Comparison of ENCODE assay signal across 9 mouse cellular contexts in the genomic region with DNA sequence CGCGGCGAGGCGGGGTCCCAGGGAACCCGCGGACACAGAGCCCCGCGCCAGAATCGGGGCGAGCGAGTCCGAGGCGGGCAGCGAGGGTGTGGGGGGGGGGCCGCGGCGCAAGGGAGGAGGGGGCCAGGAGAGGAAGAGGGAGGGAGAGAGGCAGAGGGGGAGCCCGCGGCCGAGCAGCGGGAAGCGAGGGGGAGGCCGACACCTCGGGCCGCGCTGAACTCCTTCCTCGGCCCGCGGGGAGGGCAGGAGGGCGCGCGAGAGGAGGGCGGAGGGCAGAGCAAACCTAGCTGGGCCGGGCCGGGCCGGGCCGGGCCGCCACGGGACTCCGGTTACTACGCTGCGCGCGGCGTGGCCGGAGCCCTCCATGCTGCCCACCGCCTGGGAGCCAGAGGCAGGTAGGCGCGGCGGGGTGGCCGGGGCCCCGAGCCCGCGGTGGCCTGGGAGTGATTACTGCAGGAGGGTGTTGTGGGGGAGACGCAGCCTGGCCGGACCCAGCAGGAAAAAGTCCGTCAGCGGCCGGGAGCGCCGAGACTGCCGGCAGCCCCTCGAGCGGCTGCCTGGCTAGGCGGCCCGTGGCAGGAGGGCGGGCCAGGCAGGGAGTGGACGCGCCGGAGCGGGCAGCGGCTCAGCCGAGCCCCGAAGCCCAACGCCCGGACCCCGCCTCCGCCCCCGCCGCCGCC. TPM values are rescaled to one million over a fixed set of nuclear protein-coding genes. Genes with fewer than 3 reads are reported as not detected.
DNase-seq lines count a peak whose midpoint lies in the region; ATAC-seq and TF ChIP-seq lines count a peak whose summit lies in the region.
"Had no signal": no experiment of that assay in that cellular context is flagged by ENCODE, and none has a peak within 500 bp of the region (broad histone marks: within the 10 kb centered on the region; RNA-seq: fewer than 3 reads in every experiment).

No protein-coding gene starts in this region.

- H3K9me3 ChIP-seq in hindbrain, embryonic 12.5 days (replicated peaks) = no peaks in the 10 kb centered on the region
- no peaks in the 10 kb centered on the region for H3K9me3 ChIP-seq in liver, embryonic 13.5 days (replicated peaks)

- peak; percentile 24 for ATAC-seq in hindbrain, embryonic 12.5 days (ENCODE audit: low FRiP score)
- 0 out of 2 replicates have a peak, but pooled peaks have one; percentile 6 for ATAC-seq in liver, embryonic 13.5 days (ENCODE audit: low read depth)
- no peak for ATAC-seq in monocyte, adult 5-6 weeks (replicated peaks; ENCODE audit: insufficient number of reproducible peaks, low FRiP score, low TSS enrichment, poor library complexity, severe bottlenecking)

- 0 out of 2 replicates have a peak overlapping the region, but pooled peaks have one; percentile 40 for H3K27ac ChIP-seq in hindbrain, embryonic 12.5 days
- H3K27ac ChIP-seq in liver, embryonic 13.5 days = peak overlapping the region; percentile 43
- H3K27ac ChIP-seq in olfactory bulb, adult 2 months (ENCODE audit: insufficient read depth, low read depth, low read length) = no peak overlapping the region

- DNase-seq in lung, adult 18-20 months = peak; percentile 37 to 47
- no peak for DNase-seq in lung, postnatal 14 days
- DNase-seq in embryo, embryonic 11 days = peak; percentile 67
- DNase-seq in liver, embryonic 13.5 days = no peak
- no peak for DNase-seq in gastrocnemius, adult 18-20 months (ENCODE audit: low spot score)

- H3K4me1 ChIP-seq in hindbrain, embryonic 12.5 days = peaks cover 46% of the 10 kb centered on the region
- peaks cover 54% of the 10 kb centered on the region for H3K4me1 ChIP-seq in liver, embryonic 13.5 days (replicated peaks)
- H3K4me1 ChIP-seq in olfactory bulb, adult 2 months (ENCODE audit: control insufficient read depth, insufficient read depth, low read length) = peaks cover 28% of the 10 kb centered on the region

- TF ChIP-seq CTCF in olfactory bulb, adult 2 months (IDR thresholded peaks at IDR 0.05; ENCODE audit: insufficient read depth, low read depth, low read length) = no peak

- peak overlapping the region; percentile 96 for H3K4me2 ChIP-seq in hindbrain, embryonic 12.5 days (replicated peaks)
- peak overlapping the region; percentile 74 for H3K4me2 ChIP-seq in liver, embryonic 13.5 days

- TF ChIP-seq POLR2A in olfactory bulb, adult 2 months (IDR thresholded peaks at IDR 0.05; ENCODE audit: insufficient read depth, low read depth, low read length) = no peak

- H3K9ac ChIP-seq in hindbrain, embryonic 12.5 days = peak overlapping the region; percentile 78
- peak overlapping the region; percentile 67 for H3K9ac ChIP-seq in liver, embryonic 13.5 days

- peak overlapping the region; percentile 63 for H3K4me3 ChIP-seq in hindbrain, embryonic 12.5 days
- peak overlapping the region; percentile 61 for H3K4me3 ChIP-seq in liver, embryonic 13.5 days (replicated peaks)
- peak overlapping the region; percentile 49 for H3K4me3 ChIP-seq in olfactory bulb, adult 2 months (ENCODE audit: insufficient read depth, low read depth, low read length)

- peaks cover 79% of the 10 kb centered on the region for H3K27me3 ChIP-seq in hindbrain, embryonic 12.5 days
- peaks cover 100% of the 10 kb centered on the region for H3K27me3 ChIP-seq in liver, embryonic 13.5 days

- H3K36me3 ChIP-seq in hindbrain, embryonic 12.5 days = no peaks in the 10 kb centered on the region
- H3K36me3 ChIP-seq in liver, embryonic 13.5 days = no peaks in the 10 kb centered on the region

- WGBS in hindbrain, embryonic 12.5 days = under 1% methylated on average over 55 of the region's 81 CpGs
- WGBS in liver, embryonic 13.5 days (ENCODE audit: insufficient replicate concordance) = under 1% methylated on average over 48 of the region's 81 CpGs
- WGBS in olfactory bulb, adult 2 months = under 1% methylated on average over 64 of the region's 81 CpGs

RNA-seq across cellular contexts. Expression of gene AC109138.7, which starts 0.8 kb away (rescaled TPM):
- not detected in 2 replicates for polyA plus RNA-seq in hindbrain, embryonic 12.5 days (2016; fragmentation: Nextera tagmentation; extraction: Ambion mirVana)
- polyA plus RNA-seq in liver, embryonic 13.5 days (2015; fragmentation: Nextera tagmentation; extraction: Ambion mirVana) = not detected in 2 replicates
- not detected in 2 replicates for polyA plus RNA-seq in olfactory bulb, adult 2 months (2012; ENCODE audit: insufficient read depth, insufficient read length, low replicate concordance, missing spikeins)
- total RNA-seq in gastrocnemius, adult 18-20 months (2021) = not detected
- total RNA-seq in monocyte, adult 5-6 weeks (2017) = not detected in 3 replicates
- polyA plus RNA-seq: brain, embryonic 14.5 days had no signal

RNA-seq across cellular contexts. Expression of gene Clcf1, which starts 0.9 kb away (rescaled TPM):
- polyA plus RNA-seq in hindbrain, embryonic 12.5 days (2016; fragmentation: Nextera tagmentation; extraction: Ambion mirVana) = 2.1 and 2.8 TPM in 2 replicates
- 0.35 and 0.46 TPM in 2 replicates for polyA plus RNA-seq in liver, embryonic 13.5 days (2015; fragmentation: Nextera tagmentation; extraction: Ambion mirVana)
- not detected in 2 replicates for polyA plus RNA-seq in olfactory bulb, adult 2 months (2012; ENCODE audit: insufficient read depth, insufficient read length, low replicate concordance, missing spikeins)
- under 1 TPM; 0.34 to 0.47 TPM for total RNA-seq in gastrocnemius, adult 18-20 months (2021)
- total RNA-seq in monocyte, adult 5-6 weeks (2017) = 10.2 to 28.8 TPM (median 19.7 TPM) in 3 replicates

RNA-seq across cellular contexts. Expression of gene Rad9a, which starts 13.4 kb away (rescaled TPM):
- 30.5 and 31.2 TPM in 2 replicates for polyA plus RNA-seq in hindbrain, embryonic 12.5 days (2016; fragmentation: Nextera tagmentation; extraction: Ambion mirVana)
- 17.4 and 20.7 TPM in 2 replicates for polyA plus RNA-seq in liver, embryonic 13.5 days (2015; fragmentation: Nextera tagmentation; extraction: Ambion mirVana)
- not detected in 2 replicates for polyA plus RNA-seq in olfactory bulb, adult 2 months (2012; ENCODE audit: insufficient read depth, insufficient read length, low replicate concordance, missing spikeins)
- 1 to 10 TPM; 2.6 to 2.8 TPM for total RNA-seq in gastrocnemius, adult 18-20 months (2021)
- 19.1 to 26.3 TPM (median 20.7 TPM) in 3 replicates for total RNA-seq in monocyte, adult 5-6 weeks (2017)

RNA-seq across cellular contexts. Expression of gene Pold4, which starts 16.8 kb away (rescaled TPM):
- 16.2 and 17.2 TPM in 2 replicates for polyA plus RNA-seq in hindbrain, embryonic 12.5 days (2016; fragmentation: Nextera tagmentation; extraction: Ambion mirVana)
- 8.3 and 12.3 TPM in 2 replicates for polyA plus RNA-seq in liver, embryonic 13.5 days (2015; fragmentation: Nextera tagmentation; extraction: Ambion mirVana)
- polyA plus RNA-seq in olfactory bulb, adult 2 months (2012; ENCODE audit: insufficient read depth, insufficient read length, low replicate concordance, missing spikeins) = not detected in 2 replicates
- 10 to 100 TPM; 16.3 to 17.8 TPM for total RNA-seq in gastrocnemius, adult 18-20 months (2021)
- total RNA-seq in monocyte, adult 5-6 weeks (2017) = 94.0 to 149 TPM (median 107 TPM) in 3 replicates

RNA-seq across cellular contexts. Expression of gene Ppp1ca, which starts 23.0 kb away (rescaled TPM):
- polyA plus RNA-seq in hindbrain, embryonic 12.5 days (2016; fragmentation: Nextera tagmentation; extraction: Ambion mirVana) = 662 and 684 TPM in 2 replicates
- polyA plus RNA-seq in liver, embryonic 13.5 days (2015; fragmentation: Nextera tagmentation; extraction: Ambion mirVana) = 517 and 527 TPM in 2 replicates
- 405 and 768 TPM in 2 replicates for polyA plus RNA-seq in olfactory bulb, adult 2 months (2012; ENCODE audit: insufficient read depth, insufficient read length, low replicate concordance, missing spikeins)
- 100 to 1,000 TPM; 200 to 201 TPM for total RNA-seq in gastrocnemius, adult 18-20 months (2021)
- total RNA-seq in monocyte, adult 5-6 weeks (2017) = 479 to 544 TPM (median 541 TPM) in 3 replicates

Comparison
In these comparisons a context has a peak if more than half of its experiments do, and no peak if none do; other contexts are left out.
1. DNase-seq: peak in lung, adult 18-20 months (2 of 2) and embryo, embryonic 11 days (single experiment); none in lung, postnatal 14 days (single experiment), liver, embryonic 13.5 days (single experiment) and gastrocnemius, adult 18-20 months (single experiment).
2. Peak in every context shown above with its lines, with median percentiles within 50 percentile points of each other: H3K4me3 ChIP-seq.